Mouse (Mus musculus) spleen, adult 12 weeks (tissue): ENCODE data around the gene Il13.

Experiments used
- DNase-seq: peaks from one replicate; pipeline ENCODE4 v3.0.0; 2022; ENCODE audit warnings: low spot score

Il13 gene

DNA sequence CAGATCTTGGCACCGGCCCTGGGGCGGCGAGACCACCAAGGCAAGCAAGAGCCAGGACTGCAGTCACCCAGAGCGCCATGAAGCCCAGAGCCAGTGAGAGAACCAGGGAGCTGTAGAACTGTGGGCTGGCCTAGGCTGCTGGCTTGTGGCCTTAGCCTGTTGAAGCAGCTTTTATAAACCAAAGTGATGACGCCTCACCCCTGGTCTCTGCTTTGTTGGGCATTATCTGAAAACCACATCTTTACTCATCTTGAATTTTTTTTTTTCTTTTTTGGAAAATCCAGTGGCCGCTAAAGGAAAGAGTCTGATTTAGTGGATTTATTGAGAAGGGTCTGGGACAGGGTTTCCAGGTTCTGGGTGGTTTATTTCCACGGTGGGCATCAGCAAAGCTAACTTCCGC lies at the start of gene Il13:
Gene Il13 (minus strand): TSS at position 147 of the 400 bp plus-strand sequence.
- DNase-seq, result no peak

GRCm38 (mm10) chr11:53682994-53683530 lies 48.6 kb upstream of the Il13 start:
- DNase-seq, result no peak

GRCm38 (mm10) chr11:53682170-53682569 lies 47.7 kb upstream of the Il13 start:
- no peak for DNase-seq

DNA sequence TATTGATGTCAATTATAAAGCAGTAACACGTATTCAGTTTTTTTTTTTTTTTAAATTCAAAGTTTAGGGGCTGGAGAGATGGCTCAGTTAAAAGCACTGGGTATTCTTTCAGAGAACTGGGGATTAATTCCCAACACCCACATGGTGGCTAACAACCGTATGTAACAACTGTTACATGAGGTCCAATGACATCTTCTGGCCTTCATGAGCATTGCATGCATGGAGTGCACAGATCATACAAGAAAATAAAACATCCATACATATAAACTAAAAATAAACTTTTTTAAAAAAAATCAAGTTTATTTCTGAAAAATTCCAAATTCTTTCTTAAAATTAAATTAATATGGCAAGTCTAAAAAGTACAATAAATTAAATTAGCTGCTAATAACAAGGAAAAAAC lies 47.2 kb upstream of the Il13 start:
- no peak for DNase-seq

- DNase-seq, result no peak
These were observed 45.6 kb upstream of the Il13 start for GRCm38 (mm10) chr11:53680141-53680540.

DNA sequence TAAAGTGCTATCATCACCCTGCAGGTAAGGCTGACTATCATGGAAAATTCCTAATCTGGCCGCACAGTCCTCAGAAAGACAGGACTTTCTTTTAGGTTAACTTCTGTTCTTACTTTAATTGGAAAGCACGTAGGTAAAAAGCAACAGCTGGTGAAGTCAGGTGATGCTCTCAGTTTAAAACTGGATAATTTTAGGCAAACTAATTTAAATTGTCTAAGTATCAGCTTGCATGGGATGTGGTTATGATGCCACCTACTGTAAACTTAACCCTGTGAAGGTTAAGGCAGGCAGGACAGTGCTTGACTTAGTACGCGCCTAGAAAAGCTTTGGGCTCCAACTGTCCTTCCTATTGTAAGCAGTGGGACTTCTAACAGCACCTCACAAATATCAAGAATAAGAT lies 36.9 kb upstream of the Il13 start:
- no peak for DNase-seq

DNA sequence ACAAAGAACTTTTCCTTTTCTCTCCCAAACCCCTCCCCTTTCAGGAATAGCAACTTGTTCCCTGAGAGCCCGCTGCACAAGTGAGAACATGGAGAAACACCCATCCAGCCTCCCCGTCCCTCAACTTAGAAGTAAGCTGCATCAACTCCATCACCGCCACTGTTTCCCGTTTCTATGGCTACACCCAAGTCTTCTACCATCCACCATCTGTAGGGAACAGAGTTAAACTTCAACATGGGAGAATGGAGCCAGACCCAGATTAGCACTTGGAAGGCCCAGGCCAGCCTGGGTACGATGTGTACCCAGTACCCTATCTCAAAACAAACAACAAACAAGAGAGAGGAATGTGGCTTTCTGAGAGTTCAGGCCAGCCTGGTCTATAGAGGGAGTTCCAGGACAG lies 29.6 kb upstream of the Il13 start:
- DNase-seq, result no peak

GRCm38 (mm10) chr11:53662794-53663674 lies 28.5 kb upstream of the Il13 start:
- DNase-seq, result no peak

DNA sequence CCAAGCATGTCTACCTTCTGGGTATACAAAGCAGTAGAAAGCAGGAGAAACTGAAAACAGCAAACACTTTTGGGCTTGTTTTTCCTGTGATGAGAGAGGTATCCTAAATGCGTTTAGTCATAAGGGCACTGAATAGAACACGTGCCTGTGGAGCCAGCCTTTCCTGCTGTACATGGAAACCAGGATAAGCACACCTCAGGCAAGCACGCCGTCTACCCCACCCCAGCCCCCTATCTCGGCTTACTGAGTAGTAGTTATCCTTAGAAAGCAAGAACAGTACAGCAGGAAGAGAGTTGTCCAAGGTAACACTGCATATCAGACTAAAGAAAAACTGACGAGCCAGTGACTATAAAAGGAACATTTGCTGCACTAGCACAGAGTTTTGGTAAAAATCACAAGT lies 23.3 kb upstream of the Il13 start:
- no peak for DNase-seq

GRCm38 (mm10) chr11:53657381-53657780 lies 22.9 kb upstream of the Il13 start:
- no peak for DNase-seq

GRCm38 (mm10) chr11:53656558-53657202 lies 22.2 kb upstream of the Il13 start:
- no peak for DNase-seq

DNA sequence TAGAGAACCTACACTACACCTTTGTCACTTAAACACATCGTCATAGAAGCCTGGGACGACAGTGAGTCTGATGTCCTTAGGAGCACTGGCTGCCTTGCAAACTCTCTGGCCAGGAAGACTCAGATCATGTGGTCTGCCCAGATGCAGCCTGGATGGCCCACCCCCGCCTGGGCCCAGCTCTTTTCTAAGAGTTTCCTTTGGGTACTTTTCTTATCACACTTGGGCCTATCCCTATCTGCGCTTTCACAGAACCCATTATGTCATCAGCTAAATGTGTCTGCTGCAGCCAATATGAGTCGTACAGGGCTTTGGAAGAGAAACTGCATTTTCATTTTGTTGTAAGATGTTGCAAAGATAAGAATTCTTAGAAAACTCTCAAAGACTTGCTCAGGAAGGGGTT lies 20.5 kb upstream of the Il13 start:
- DNase-seq, result no peak

DNA sequence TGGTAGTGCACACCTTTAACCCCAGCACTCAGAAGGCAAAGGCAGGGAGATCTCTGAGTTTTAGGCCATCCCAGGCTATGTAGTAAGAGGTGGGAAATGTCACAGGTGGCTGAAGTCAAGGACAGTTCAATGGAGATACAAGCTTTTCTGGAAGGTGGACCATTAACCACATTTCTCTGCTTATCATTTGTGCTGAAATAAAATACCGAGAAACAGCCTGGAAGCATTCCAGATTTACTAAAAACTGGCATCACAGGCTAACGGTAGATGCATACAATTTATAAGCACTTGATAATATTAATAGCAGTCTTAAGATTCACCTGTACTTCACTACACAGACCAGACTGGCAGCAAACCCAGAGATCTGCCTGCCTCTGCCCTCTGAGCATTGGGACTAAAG lies 17.9 kb upstream of the Il13 start:
- DNase-seq, result no peak

- no peak for DNase-seq
These were observed 16.9 kb upstream of the Il13 start for GRCm38 (mm10) chr11:53651441-53651840.

GRCm38 (mm10) chr11:53644017-53644416 lies 9.5 kb upstream of the Il13 start:
- DNase-seq, result no peak

GRCm38 (mm10) chr11:53642744-53643279 lies 8.3 kb upstream of the Il13 start:
- DNase-seq, result no peak

DNA sequence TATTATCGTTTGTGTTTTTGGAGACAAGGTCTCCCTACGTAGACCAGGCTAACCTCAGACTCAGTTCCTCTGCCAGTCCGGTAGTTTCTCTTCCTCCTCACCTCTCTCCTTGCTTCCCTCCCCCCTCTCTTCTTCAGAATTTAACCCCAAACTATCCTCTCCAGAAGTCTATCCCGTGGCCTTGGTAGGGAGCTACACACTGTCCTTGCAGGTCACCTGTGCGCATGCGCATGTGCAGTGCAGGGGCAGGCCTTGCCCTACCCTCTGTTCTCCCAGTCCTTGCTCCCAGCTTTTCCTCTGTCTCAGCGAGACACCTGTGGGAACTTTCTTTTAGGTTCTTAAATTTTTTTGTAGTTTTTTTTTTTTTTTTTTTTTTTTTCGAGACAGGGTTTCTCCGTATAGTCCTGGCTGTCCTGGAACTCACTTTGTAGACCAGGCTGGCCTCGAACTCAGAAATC lies 3.3 kb upstream of the Il13 start:
- DNase-seq, result no peak

DNA sequence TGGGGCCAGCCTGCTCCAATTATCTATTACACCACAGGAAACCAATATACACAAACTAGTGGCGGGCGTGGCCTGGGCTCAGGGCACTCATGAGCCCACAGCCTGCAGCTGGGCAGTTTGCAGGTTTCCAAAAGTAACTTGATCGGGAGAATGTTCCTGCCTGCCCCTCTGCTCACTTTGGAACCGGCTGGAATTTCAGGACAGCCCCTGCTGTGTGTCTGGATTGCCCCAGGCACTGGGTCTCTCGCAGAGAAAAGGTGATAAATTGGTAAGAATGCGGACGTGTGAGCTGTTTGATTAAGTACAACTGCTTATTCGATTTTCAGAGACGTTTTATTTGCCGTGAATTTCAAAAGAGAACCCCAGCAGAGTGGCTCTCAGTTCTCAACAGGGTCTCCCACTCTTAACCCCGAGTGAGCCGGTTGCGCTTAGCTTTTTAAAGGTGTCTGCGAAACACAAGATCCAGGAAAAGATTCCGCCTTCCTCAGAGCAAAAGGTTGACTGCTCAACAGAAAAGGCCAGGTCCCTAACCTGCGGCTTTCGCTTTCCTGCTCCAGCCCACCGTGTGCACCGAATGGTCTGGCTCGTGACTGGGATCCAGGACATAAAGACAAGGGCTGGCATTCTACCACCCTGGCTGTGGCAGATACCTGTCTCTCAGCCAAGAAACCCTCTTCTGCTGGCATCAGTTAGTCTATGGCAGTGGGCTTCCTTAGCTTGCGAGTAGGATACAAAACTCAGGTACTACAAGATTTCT lies 2.7 kb upstream of the Il13 start:
- no peak for DNase-seq

- no peak for DNase-seq
These were observed 1.7 kb upstream of the Il13 start for GRCm38 (mm10) chr11:53636183-53636646.

DNA sequence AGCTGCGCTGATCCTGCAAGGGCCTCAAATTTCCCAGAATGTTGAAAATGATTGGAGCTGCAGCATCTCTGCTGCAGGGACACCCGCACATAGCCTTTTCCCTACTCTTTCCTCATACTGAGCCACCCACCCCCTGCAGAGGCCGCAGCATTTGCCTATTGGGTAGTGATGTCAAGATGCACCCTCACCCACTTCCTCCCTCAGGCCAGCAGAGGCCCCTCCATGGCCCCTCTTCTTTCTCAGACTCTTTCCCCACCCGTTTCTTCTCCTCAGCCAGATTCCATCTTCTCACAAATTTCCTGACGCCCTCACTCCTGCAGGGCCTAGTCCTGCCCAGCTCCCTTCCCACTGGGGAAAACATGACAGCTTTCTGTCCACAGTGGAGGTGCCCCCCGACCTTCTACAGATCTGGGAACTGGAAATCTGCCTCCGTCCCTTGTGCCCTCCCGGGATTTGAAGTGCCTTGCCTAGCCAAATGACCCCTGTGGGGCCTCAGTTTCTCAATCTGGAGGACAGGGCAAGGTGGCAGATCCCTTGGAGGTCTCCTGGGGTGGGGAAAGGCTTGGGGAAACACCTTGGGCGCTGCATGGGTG lies 1.2 kb upstream of the Il13 start:
- DNase-seq, result no peak

DNA sequence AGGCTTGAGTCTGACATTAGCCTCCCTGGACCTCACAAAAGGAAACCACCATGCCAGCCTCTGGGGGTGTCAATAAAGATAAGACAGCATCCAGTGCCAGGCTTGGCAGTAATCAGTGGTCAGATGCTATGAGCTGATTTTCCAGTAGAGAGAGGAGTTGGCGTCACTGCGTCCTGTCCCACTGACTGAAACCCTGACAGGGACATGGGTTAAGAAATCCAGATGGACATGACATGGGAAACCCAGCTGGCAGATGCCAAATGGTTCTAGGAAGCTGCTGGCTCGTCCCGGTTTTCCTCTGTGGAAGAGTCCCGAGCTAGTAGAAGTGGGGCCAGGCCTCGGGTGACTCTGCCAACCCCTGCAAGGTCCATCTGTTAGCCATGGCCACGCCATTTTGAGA lies 858 bp downstream of the Il13 start:
- DNase-seq, result no peak
